Mouse (Mus musculus): Measurements from ENCODE around the gene Mapk1. TPM values are rescaled to one million over a fixed set of nuclear protein-coding genes. Genes with fewer than 3 reads are reported as not detected.

The Mapk1 gene
- polyA plus RNA-seq, 1 experiment, result 58.2 TPM

GRCm38 (mm10) chr16:17015853-17016230 lies 32.7 kb downstream of the Mapk1 start:
- DNase-seq, result no peak
- no peak overlapping the region for H3K4me3 ChIP-seq (ENCODE audit: insufficient read depth, low read depth, low read length)
- peaks cover 3% of the 10 kb centered on the region; the same call in 1 of the 2 replicates for H3K36me3 ChIP-seq (ENCODE audit: control insufficient read depth, insufficient read depth, low read length)
- 91% methylated on average over 3 of the region's 3 CpGs for WGBS
- peaks cover 8% of the 10 kb centered on the region for H3K4me1 ChIP-seq (ENCODE audit: control insufficient read depth, insufficient read depth, low read length)
- H3K27ac ChIP-seq (ENCODE audit: insufficient read depth, low read depth, low read length), result no peak overlapping the region
- TF ChIP-seq POLR2A (IDR thresholded peaks at IDR 0.05; ENCODE audit: low read depth, low read length) (no peak), CTCF (conservative IDR thresholded peaks at IDR 0.05; ENCODE audit: insufficient read depth, insufficient read length, low read depth, low read length) (no peak)
- H3K27me3 ChIP-seq (replicated peaks; ENCODE audit: control insufficient read depth, insufficient read depth, low read length), result no peaks in the 10 kb centered on the region

- DNase-seq, result no peak
- Histone ChIP-seq H3K27ac (ENCODE audit: insufficient read depth, low read depth, low read length) (no peak overlapping the region), H3K27me3 (replicated peaks; ENCODE audit: control insufficient read depth, insufficient read depth, low read length) (no peaks in the 10 kb centered on the region), H3K36me3 (ENCODE audit: control insufficient read depth, insufficient read depth, low read length) (peaks cover 3% of the 10 kb centered on the region; the same call in 1 of the 2 replicates), H3K4me1 (ENCODE audit: control insufficient read depth, insufficient read depth, low read length) (peaks cover 4% of the 10 kb centered on the region; the same call in 1 of the 2 replicates), H3K4me3 (ENCODE audit: insufficient read depth, low read depth, low read length) (no peak overlapping the region)
- 38% methylated on average over 6 of the region's 6 CpGs for WGBS
- no peak for TF ChIP-seq POLR2A (IDR thresholded peaks at IDR 0.05; ENCODE audit: low read depth, low read length)
- no peak for TF ChIP-seq CTCF (conservative IDR thresholded peaks at IDR 0.05; ENCODE audit: insufficient read depth, insufficient read length, low read depth, low read length)
Measured at GRCm38 (mm10) chr16:17018071-17018470, 34.9 kb downstream of the Mapk1 start.

DNA sequence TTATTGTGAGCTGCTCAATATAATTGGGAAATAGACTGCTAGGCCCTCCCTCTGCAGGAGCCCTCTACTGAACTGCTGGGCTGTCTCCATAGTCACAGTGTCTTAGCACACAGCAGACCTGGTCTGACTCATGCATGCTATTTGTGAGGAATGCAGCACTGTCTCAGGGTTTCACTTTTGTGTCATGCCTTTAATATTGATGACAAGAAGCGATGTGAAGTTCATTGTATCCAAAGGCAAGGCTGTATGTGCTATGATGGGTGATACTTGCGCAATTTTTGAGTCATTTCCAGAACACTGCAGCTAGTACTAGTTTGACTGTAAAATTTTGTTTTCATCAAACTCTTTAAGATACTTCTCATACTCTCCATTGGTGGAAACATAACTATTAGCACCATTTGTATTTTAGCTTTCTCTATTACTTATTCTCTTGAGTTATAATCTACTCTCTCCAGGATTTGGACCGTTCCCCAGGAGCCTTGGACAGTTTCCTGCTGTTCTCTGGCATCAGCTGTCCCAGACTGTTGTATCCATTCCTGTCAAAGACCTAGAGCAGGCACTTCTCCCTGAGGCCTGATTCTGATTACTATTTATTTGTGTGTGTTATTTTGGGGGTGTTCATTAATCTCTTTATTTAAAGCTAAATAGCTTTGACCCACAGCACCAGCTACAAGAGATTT lies 41.4 kb downstream of the Mapk1 start:
- TF ChIP-seq CTCF (conservative IDR thresholded peaks at IDR 0.05; ENCODE audit: insufficient read depth, insufficient read length, low read depth, low read length) (no peak), POLR2A (IDR thresholded peaks at IDR 0.05; ENCODE audit: low read depth, low read length) (no peak)
- Histone ChIP-seq H3K27ac (ENCODE audit: insufficient read depth, low read depth, low read length) (no peak overlapping the region), H3K27me3 (replicated peaks; ENCODE audit: control insufficient read depth, insufficient read depth, low read length) (no peaks in the 10 kb centered on the region), H3K4me3 (ENCODE audit: insufficient read depth, low read depth, low read length) (no peak overlapping the region), H3K36me3 (ENCODE audit: control insufficient read depth, insufficient read depth, low read length) (peaks cover 7% of the 10 kb centered on the region), H3K4me1 (ENCODE audit: control insufficient read depth, insufficient read depth, low read length) (no peaks in the 10 kb centered on the region)
- no peak for DNase-seq
- WGBS, result 76% methylated on average over 3 of the region's 3 CpGs

GRCm38 (mm10) chr16:17029971-17030695 lies 47.0 kb downstream of the Mapk1 start:
- H3K27me3 ChIP-seq (replicated peaks; ENCODE audit: control insufficient read depth, insufficient read depth, low read length), result no peaks in the 10 kb centered on the region
- WGBS, result 82% methylated on average over 4 of the region's 4 CpGs
- peaks cover 9% of the 10 kb centered on the region for H3K36me3 ChIP-seq (ENCODE audit: control insufficient read depth, insufficient read depth, low read length)
- H3K4me3 ChIP-seq (ENCODE audit: insufficient read depth, low read depth, low read length), result no peak overlapping the region
- TF ChIP-seq CTCF (conservative IDR thresholded peaks at IDR 0.05; ENCODE audit: insufficient read depth, insufficient read length, low read depth, low read length) (no peak), POLR2A (IDR thresholded peaks at IDR 0.05; ENCODE audit: low read depth, low read length) (no peak)
- no peak for DNase-seq
- H3K4me1 ChIP-seq (ENCODE audit: control insufficient read depth, insufficient read depth, low read length), result no peaks in the 10 kb centered on the region
- H3K27ac ChIP-seq (ENCODE audit: insufficient read depth, low read depth, low read length), result no peak overlapping the region

GRCm38 (mm10) chr16:17033754-17034153 lies 50.6 kb downstream of the Mapk1 start:
- Histone ChIP-seq H3K36me3 (ENCODE audit: control insufficient read depth, insufficient read depth, low read length) (peaks cover 7% of the 10 kb centered on the region), H3K4me3 (ENCODE audit: insufficient read depth, low read depth, low read length) (no peak overlapping the region), H3K27ac (ENCODE audit: insufficient read depth, low read depth, low read length) (no peak overlapping the region), H3K27me3 (replicated peaks; ENCODE audit: control insufficient read depth, insufficient read depth, low read length) (no peaks in the 10 kb centered on the region), H3K4me1 (ENCODE audit: control insufficient read depth, insufficient read depth, low read length) (no peaks in the 10 kb centered on the region)
- 94% methylated on average over 2 of the region's 2 CpGs for WGBS
- TF ChIP-seq POLR2A (IDR thresholded peaks at IDR 0.05; ENCODE audit: low read depth, low read length) (no peak), CTCF (conservative IDR thresholded peaks at IDR 0.05; ENCODE audit: insufficient read depth, insufficient read length, low read depth, low read length) (no peak)
- DNase-seq, result no peak

DNA sequence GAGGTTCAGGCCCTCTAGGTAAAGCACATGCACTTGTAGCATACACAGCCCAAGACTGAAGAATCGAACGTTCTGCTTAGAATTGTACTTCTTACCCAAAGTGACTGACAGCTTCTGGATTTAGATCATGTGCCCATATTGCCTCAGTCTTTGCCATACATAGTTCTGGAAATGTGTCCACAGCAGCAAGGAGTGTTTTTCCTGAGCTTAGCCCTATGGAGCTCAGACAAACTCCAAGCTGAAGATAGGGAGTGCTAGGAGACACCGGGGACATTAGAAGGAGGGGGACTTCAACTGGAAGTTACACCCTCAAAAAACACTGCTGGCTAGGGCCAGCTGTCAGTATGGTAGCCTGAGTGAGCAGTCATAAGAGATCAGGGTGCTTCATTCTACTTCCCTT lies 57.5 kb downstream of the Mapk1 start:
- WGBS, result 94% methylated on average over 3 of the region's 3 CpGs
- TF ChIP-seq POLR2A (IDR thresholded peaks at IDR 0.05; ENCODE audit: low read depth, low read length) (no peak), CTCF (conservative IDR thresholded peaks at IDR 0.05; ENCODE audit: insufficient read depth, insufficient read length, low read depth, low read length) (no peak)
- Histone ChIP-seq H3K27me3 (replicated peaks; ENCODE audit: control insufficient read depth, insufficient read depth, low read length) (no peaks in the 10 kb centered on the region), H3K4me1 (ENCODE audit: control insufficient read depth, insufficient read depth, low read length) (no peaks in the 10 kb centered on the region), H3K27ac (ENCODE audit: insufficient read depth, low read depth, low read length) (no peak overlapping the region), H3K4me3 (ENCODE audit: insufficient read depth, low read depth, low read length) (no peak overlapping the region), H3K36me3 (ENCODE audit: control insufficient read depth, insufficient read depth, low read length) (peaks cover 6% of the 10 kb centered on the region)
- no peak for DNase-seq

- 94% methylated on average over 1 of the region's 1 CpGs for WGBS
- TF ChIP-seq CTCF (conservative IDR thresholded peaks at IDR 0.05; ENCODE audit: insufficient read depth, insufficient read length, low read depth, low read length), result no peak
- no peak for TF ChIP-seq POLR2A (IDR thresholded peaks at IDR 0.05; ENCODE audit: low read depth, low read length)
- no peaks in the 10 kb centered on the region for H3K4me1 ChIP-seq (ENCODE audit: control insufficient read depth, insufficient read depth, low read length)
- DNase-seq, result no peak
- no peak overlapping the region for H3K4me3 ChIP-seq (ENCODE audit: insufficient read depth, low read depth, low read length)
- peaks cover 6% of the 10 kb centered on the region for H3K36me3 ChIP-seq (ENCODE audit: control insufficient read depth, insufficient read depth, low read length)
- H3K27ac ChIP-seq (ENCODE audit: insufficient read depth, low read depth, low read length), result no peak overlapping the region
- H3K27me3 ChIP-seq (replicated peaks; ENCODE audit: control insufficient read depth, insufficient read depth, low read length), result no peaks in the 10 kb centered on the region
Measured at GRCm38 (mm10) chr16:17041417-17041816, 58.2 kb downstream of the Mapk1 start.
